Mouse (Mus musculus) 416B (cell line): ENCODE results near the gene Nsd2.
"Not testable (repeated sequence)": the region's sequence is repeated elsewhere in the genome, so short reads cannot be mapped to it uniquely, and the experiment has no call there.

Source experiments
- DNase-seq: peaks from one replicate; pipeline ENCODE4 v3.0.0; 2011; ENCODE audit warnings: low read depth

Nsd2 gene

DNA sequence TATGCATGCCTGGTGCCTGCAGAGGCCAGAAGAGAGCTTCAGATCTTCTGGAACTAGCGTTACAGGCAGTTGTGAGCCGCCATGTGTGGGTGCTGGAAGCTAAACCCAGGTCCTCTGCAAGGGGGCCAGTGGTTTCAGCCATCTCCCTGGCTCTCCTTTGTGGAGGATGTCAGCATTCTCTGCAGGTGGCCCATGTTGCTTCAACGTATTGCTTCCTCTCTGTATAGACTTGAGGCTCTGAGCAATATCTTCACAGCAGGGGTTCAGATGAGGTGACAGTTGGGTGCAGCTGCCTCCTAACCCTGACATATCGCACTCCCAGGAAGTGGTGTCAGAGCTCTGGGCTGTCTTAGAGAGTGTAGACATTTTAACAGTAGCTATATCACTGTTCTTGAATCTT is 30.9 kb downstream of the Nsd2 start:
- DNase-seq = no peak

DNA sequence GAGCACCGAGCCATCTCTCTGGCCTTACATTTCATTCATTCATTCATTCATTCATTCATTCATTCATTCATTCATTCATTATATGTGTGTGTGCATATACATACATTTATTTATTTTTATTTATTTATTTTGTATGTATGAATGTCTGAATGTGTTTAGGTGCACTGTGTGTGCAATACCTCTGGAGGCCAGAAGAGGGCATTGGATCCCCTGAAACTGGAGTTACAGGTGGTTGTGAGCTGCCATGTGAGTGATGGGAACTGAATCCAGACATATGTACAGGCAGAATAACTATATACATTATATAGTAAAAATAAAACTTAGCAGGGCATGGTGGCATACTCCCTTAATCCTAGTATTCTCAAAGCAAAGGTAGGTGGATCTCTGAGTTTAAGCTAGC is 32.6 kb downstream of the Nsd2 start:
- no peak for DNase-seq

DNA sequence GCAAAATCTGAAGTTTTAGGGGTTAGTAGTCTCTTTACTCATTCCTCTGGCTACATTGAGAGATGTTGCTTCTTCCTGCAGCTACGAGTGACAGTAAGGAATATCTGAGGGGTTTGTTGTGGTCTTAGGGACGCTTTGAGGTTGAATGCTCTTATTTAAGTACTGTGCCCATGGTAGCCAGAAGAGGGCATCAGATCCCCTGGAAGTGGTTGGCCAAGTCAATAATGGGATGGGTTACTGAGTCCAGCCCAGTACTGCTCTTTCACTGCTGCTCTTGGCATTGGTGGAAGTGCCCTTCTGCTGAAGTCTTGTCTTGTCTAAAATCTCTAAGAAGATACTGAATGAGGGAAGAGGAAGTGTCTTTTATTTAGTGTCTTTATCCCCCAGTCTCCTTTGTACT is 33.5 kb downstream of the Nsd2 start:
- DNase-seq = peak; percentile 47

DNA sequence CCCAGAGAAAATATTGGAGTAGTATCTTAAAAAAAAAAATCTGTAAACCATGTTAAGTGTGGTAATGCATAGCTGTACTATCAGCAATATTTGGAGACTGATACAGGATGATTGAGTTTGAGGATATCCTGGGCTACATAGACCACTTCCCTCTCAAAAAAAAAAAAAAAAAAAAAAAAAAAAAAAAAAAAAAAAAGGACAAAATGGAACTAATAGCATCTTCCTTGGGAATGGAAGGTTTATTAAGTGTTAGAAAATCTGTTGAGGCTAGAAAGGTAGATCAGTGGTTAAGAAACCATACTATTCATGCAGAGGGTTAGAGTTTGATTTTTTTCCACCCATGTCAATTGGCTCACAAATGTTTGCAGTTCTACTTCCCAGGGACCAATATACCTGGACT is 37.2 kb downstream of the Nsd2 start:
- DNase-seq = no peak

DNA sequence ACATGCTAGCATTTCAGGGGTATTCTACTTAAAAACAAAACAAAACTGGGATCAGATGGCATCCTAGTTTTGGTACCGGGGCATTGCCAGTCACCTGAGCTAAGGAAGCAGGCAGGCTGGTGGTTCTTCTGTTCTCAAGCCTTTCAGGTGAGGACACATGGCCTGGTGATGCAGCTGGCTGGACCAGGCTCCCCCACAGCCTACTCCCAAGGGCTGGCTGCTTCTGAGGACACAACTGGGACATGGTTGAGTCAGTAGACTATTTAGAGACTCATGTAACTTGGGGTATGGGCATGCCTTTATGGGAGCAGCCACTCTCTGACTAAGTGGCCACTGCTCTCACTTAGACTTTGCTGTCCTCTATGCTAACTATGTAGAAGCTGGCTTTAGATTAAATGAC is 54.9 kb downstream of the Nsd2 start:
- no peak for DNase-seq

DNA sequence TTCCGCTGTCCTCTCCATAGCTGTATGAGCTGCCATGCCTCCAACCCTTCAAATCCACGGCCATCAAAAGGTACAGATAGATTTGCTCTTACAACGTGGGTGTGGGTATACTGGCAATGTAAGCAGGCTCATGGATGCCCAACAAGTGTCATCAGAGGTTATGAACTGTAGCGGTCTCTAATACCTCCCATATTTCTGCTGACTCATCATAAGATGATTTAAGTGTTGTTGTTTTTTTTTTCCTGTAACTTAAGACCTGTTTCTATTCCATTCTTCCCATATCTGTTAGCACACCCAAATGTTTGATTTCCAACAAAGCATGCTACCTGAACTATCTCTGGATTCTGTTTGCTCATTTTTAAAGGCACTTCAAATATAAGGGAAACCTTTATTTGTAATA is 60.6 kb downstream of the Nsd2 start:
- DNase-seq = no peak

DNA sequence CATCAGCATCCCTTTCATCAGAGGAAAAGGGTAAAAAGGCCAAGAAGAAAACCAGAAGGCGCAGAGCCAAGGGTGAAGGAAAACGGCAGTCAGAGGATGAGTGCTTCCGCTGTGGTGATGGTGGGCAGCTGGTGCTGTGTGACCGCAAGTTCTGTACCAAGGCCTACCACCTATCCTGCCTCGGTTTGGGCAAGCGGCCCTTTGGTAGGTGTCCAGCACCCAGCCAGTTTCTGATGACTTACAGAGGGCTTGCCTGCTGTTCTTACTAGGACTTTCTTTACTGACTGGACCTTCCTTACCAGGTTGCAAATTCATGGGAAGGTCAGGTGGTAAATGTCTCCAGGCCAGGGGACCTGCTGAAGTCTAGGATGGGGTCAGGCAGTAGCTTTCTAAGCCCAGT is 72.9 kb downstream of the Nsd2 start:
- DNase-seq = no peak

DNA sequence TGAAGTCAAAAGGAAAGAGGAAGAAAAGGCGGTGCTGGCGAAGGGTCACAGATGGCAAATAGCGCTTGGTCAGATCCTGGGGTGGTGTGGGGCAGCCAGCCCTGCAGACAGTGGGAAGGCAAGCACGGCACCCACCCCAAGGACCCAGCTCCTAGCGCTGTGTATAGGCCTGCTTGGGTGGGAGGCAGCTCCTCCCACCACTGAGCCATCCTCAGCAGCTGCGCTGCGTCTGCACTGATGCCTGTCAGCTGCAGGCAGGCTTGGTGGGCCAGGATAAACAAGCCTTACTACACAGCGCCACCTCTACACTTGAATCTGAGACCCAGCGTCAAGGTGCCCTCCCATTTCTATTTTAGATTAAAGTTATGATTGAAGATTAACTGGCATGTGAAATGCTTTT is 74.6 kb downstream of the Nsd2 start:
- DNase-seq = no peak

DNA sequence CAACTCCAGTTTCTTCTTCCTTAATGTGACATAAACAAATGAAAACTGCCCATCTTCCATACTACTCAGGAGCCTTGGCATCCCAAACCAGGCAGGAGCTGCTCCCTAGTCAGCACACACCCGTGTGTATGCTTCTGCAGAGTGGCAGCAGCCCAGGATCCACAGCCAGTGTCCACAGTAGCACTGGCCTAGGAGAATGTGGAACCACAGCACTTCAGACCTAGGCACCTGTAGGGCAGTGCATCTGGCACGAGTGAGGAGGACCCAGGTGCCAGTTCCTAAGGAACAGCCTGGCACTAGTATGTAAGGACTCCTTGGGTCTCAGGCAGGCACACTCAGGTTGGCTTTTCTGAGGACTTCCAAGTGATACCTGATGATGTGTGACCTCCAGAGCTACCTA is 76.6 kb downstream of the Nsd2 start:
- DNase-seq = no peak

DNA sequence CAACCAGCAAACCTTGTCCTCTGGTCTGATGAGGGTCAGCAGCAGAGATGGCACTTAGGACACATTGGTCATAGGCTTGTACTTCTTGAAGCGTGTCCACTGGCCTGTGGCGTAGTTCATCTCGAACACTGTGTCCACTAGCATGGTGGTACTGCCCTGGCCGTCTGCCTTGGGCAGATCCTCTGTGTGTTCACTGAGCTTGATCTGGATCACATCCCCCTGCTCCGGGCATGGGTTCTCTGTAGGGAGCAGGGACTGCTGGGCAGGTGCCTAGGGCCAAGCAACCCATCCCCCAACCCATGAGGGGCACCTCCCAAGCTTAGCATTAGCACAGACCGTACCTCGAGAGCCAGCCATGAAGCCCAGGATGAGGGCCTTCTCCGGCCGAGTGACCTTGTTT is 78.1 kb downstream of the Nsd2 start:
- DNase-seq = no peak

DNA sequence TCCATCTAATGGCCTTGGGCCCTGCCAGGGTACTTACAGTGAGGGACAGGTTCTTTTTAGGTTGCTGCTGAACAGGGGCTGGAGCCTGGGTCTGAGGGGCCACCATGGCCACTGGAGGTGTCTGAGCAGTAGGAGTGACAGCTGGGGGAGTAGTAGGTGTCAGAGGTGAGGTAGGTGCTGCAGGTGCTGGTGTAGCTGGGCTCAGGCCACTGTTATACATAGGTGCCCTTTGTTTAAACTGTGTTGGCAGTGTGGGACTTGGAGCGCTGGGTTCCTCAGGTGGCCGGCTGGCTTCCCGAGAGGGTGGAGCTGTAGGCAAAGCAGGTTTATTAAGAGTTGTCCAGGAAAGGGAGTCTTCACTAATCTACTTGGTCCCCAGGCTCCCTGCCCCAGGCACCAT is 78.7 kb downstream of the Nsd2 start:
- no peak for DNase-seq

DNA sequence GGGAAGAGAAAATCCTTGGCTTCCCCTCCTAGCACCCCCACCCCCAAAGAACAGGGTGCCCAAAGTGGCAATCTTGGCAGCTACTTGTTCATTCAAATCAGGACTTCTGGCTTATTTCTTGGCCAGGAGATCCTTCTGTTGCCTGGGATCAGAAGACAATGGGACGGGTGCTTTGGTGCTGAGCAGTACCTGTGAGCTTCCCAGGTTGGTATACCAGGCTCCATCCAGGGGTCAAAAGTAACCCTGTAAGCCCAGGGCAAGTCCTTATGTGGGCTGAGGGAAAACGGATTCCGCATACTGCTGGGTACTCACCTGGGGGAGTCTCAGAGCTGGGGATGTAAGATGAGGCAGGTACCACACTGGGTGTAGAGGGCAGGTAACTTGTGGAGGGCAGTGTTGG is 79.6 kb downstream of the Nsd2 start:
- DNase-seq = no peak

DNA sequence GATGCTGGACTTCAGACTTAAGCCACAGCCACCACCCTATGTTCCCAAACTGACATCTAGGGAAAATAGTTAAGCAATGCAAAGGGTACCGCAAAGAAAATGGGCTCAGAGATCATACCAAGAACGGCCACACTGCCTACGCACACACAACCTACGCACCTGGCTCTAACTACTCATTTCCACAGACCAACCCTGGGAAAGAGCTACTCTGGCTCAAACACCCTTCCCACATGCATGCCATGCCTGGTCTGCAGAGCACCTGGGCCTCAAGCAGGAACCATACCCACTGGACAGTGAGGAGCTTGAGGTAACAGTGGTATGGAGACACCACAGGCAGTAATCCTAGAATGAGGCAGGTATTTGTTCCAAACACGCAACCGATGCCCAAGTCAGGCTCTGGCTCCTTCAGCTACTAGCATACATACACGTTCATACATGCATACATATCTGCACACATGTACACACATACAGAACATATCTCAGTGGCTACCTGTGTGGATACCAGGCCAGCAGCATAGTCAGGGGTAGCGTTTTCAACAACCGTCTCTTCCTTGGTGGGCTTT is 80.3 kb downstream of the Nsd2 start:
- no peak for DNase-seq

DNA sequence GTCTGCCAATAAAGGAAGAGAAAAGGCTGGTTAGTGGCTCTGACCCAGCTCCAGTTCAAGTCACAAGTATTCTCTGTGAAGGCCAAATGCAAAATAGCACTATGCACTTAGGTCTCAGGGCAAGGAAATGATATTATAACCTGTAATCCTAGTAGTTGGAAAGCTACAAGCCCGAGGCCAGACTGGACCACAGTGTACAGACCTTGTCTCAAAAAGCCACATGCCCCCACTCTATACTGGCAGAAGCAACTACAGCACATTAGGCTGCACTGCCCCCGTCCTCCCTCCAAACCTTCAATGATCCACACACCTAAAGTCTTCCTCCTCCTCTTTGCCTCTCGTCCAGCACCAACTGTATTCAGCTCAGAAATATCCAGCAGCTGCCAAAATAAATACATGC is 80.8 kb downstream of the Nsd2 start:
- DNase-seq = no peak

DNA sequence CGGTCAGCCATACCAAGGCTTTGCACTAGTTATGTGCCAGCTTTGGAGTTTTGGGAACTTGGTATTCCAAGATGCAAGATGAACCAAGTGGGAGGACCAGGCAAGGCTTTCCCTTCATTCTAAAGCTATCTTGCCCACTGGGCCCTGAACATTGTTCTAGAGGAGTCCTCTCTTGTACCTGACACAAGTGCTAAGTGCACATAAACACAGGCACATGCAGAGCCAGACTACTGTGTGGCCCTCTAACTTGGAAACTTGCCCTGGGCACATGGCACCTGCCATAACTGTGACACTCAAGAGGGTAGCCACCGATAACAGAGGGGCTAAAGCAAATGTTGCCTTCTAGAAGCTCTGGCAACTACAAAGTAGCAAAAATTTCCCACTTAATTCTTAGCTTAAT is 82.2 kb downstream of the Nsd2 start:
- DNase-seq = no peak

DNA sequence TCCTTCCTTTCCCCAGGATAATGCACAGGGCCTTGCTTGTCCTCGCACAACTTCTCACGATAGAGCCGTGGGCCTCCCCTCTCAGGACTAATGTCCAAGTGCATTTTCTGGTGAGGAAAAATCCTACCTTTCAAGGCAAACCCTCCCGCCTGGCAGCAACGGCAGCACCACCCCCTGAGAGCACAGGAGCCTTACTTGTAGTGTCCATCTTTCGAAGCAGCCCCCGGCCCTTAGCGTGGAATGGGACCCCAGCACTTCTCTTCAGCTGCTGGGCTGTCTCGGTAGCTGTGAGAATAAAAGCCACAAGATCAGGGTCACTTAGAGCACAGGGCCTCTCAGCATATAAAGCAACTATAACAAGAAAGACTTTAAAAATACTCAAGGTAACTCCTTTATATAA is 82.7 kb downstream of the Nsd2 start:
- no peak for DNase-seq

DNA sequence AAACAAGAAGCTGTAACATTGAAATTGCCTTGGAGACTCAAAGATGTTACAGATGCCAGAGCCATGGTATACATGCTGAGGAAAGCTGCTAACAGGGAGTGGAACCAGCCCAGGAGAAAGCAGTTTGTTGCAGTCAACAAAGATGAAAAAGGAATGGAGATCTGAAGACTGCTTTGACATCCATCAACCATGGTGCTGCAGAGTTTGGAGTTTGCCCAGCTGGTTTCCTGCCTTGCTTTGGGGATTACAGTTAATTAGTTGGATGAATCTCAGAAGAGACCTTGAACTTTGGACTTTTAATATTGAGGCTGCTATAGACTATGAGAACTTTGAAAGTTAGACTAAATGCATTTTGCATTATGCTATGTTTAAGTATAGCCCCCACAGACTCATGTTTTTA is 94.5 kb downstream of the Nsd2 start:
- DNase-seq = not testable (repeated sequence)

DNA sequence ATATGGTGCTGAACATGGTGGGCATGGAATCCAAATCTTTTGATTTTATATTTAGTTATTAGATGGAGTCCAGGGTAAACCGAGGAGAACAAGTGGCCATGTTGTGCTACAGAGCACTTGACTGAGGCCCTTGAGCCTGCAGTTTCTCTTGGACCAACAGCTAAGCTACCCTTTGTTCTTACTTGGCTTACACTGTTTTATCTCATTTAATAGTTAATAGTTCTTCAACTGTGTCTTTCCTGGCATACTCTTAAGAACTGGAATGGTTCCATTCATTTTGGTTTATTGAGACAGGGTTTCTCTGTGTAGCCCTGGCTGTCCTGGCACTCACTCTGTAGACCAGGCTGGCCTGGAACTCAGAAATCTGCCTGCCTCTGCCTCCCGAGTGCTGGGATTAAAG is 96.1 kb downstream of the Nsd2 start:
- not testable (repeated sequence) for DNase-seq

DNA sequence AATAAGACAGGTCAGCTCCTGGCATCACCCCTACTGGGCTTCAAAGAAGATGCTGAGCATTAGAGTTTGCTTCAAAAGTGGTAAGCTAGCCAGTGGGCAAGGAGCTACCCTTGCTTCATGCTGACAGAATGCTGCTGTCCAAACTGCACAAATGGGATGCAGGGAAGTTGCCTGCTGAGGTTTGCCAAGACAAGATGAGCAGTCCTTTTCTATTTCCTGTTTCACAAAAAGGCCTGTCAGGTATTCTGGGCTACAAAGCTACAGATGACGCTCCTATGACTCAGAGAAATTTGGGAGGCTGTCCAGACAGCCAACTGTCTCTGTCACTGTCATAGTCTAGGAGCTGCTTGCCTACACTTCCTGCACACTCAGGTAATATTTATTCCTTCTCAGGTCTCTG is 98.9 kb downstream of the Nsd2 start:
- no peak for DNase-seq

DNA sequence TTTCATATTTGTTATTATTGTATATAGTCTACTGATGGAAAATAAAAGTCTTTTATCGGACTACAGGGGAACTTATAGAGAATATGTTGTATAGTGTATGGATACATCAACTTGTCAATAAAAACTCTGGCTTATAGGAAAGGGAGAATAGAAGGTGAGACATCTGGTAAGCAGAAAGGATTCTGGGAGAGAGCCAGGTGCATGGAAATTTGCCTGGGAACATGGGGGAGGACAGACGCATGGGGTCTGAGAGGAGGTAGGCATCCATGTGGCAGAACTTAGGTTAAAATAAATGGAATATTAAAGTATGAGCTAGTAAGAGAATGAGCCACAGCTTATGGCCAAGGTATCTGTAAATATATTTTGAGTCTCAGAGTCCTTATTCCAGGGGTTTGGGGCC is 99.5 kb downstream of the Nsd2 start:
- no peak for DNase-seq

DNA sequence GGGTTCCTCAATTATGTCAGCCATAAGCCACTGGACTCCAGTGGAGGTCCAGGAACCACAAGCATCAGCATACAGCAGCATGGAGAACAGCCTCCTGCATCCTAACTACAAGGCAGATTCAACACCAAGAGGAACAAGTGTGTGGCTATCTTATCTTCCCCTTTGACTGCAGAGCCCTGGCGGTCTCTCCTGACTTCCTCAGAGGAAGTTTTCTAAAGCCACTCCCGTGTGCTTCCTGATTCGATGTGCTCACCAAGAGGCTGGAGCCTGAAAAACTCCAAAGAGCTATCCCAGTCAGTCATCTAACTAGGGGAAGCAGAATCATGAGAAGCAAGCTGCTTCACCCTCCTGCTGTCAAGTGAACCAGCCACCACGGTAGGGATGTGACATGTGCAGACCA is 100.4 kb downstream of the Nsd2 start:
- DNase-seq = peak; percentile 84

DNA sequence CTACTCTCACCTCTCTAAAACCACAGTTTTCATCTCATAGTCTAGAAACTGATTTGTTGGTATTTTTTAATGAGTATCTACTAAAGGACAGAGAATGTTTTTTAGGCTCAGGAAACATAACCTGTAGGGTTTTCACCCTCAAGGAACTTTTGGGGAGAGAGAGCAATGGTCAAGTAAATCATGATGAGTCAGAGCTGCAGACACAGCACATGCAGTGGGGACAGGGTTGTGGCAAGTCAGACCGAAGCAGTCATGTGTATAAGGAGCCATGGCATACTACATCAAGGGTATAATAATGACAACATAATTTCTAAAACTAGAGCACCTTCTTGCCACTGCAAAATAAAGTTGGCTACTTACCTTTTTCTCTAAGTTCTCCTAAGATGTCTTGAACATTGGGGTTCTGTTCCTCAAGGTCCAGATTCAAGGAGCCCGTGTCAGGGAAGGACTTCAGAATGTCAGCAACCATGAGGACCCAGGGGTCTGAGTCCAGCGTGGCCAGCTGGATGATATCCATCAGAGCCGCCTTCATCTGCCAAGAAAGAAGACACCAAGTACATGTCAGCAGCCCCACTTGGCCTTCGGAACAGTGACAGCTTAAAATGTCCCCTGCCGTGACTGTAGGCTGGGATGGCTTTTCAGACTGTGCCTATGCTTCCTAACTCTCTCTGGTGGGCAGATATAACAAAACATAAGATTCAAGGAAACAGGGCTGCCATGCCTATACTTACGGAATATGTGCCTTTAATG is 101.1 kb downstream of the Nsd2 start:
- DNase-seq = peak; percentile 50

DNA sequence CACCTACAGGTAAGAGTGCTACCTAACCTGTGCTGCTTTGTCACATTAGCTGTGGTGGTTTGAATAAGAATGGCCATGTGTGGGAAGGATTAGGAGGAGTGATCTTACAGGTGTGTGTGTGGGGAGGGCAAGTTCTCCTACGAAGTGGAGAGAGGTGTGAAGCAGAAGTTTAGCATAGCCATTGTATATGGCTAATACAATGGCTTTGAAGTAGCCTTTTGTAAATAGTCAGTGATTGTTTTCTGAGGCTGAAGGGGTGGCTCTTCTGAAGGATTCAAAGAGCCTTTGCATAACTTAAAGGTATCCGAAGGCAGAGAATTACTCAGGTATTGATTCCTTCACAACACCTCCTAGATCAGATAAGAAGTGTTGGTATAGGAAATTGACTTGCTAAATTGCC is 102.0 kb downstream of the Nsd2 start:
- DNase-seq = no peak

DNA sequence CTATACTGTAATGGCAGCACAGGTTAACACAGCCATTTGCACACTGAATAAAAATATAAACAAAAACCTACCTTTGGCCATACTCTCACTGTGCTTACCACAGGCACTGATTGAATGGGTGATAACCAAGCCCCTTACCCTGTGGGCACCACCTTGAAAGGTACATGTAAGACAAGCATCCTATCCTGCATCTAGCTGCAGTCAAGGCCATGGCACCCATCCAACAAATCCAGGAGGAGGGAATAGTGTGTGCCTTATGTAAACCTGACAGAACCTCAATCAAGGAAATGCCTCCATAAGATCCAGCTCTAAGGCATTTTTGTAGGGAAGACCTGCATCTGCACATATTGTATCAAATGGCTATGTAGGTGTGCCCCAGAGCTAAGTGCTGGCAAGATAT is 105.6 kb downstream of the Nsd2 start:
- DNase-seq = no peak
